Mouse (Mus musculus) right cerebral cortex, postnatal 10 days (tissue): Measurements from ENCODE around the gene Ppef2.

ENCODE experiments used
- DNase-seq, 2 experiments: peaks; one replicate each; pipeline ENCODE4 v3.0.0; 2021; ENCODE audit warnings: low spot score in 2 of 2

Gene Ppef2

GRCm38 (mm10) chr5:92256218-92256617 lies at the start of gene Ppef2:
Ppef2 (minus strand) TSS chr5:92256278.
- DNase-seq: no peak

DNA sequence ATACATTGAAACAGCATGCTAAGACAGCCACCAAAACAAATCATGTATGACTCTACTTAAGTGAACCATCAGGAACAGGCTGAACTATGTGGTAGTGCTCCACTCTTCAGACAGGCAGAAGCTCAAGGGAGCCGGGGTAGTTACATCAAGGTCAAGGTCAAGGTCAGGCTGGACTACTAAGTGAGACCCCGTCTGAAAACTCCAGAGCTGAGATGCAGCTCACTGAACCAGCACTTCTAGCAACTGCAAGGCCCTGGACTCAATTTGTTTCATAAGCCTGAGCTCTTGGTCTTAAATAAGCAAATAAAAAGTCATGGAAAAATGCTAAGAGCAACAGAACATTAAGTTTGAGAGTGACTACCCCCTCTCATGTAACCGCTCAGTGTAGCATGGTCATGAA lies 48.2 kb upstream of the Ppef2 start:
- no peak for DNase-seq

DNA sequence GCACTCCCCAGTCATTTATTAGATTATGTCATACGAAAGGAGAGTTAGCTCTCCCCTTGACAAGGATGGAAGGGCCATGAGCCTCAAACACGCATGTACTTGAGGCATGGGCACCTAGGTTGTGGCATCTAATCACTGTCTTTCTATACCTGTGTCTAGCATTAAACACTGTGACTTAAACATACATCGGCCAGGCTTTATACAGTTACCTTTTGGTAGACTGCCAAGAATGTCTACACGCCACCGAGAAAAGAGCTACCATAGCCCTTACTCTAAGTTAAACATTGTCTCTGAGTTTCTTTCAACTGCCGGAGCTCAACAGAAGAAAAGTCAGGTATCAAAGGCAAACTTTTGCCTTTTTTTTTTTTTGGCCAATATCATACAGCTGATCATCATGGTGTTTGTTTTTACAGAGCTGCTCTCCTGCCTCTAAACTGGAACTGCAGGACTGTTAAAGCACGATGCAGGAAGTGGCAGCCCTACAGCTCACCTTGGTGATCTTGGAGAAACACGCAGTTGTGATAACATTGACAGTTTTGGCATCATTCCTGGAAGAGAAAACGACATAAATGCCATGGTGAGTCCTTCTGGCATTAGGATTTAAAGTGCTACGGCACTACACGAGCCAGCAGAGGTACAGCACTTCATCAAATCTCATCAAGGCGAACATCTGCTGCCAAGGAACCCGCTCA lies 46.2 kb upstream of the Ppef2 start:
- no peak for DNase-seq

- DNase-seq: no peak
Measured at GRCm38 (mm10) chr5:92294525-92294924, 38.4 kb upstream of the Ppef2 start.

- DNase-seq: no peak
Measured at GRCm38 (mm10) chr5:92291652-92292414, 35.8 kb upstream of the Ppef2 start.

GRCm38 (mm10) chr5:92287840-92288239 lies 31.8 kb upstream of the Ppef2 start:
- DNase-seq: no peak

DNA sequence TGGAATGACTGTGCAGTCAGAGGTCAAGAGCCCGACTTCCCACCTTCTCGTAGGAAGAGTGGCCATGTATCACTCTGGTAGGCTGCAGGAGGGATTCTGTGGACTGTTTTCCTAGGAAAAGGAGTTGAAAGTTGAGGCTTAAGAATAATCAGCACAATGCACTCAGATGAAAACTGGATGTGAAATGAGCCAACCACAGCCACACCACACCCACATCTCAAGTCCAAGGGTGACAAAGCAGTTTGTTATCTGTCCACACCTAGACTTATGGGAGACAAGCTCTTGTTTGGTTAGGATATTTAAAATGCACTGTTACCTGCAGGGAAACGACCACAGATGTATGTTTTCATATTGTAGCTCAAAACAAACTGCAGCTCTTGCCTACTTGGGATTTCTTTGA lies 27.0 kb upstream of the Ppef2 start:
- DNase-seq: no peak

DNA sequence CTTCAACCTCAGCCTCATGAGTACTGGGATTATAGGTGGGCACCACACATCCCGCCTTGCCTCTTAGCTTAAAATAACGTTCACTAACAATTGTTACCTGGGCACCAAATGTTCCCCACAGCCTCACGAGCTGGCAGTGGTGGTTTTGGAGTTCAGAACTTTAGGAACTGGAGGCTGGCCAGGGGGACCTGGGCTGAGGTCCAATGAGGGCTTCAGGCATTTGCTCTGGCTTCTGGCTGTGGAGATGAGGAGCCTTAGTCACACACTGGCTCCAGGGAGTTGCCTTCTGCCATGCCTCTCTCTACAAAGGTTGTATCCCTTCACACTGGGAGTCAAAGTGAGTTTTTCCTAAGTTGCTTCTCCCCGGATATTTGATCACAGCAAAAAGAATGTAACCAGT lies 26.5 kb upstream of the Ppef2 start:
- no peak for DNase-seq

DNA sequence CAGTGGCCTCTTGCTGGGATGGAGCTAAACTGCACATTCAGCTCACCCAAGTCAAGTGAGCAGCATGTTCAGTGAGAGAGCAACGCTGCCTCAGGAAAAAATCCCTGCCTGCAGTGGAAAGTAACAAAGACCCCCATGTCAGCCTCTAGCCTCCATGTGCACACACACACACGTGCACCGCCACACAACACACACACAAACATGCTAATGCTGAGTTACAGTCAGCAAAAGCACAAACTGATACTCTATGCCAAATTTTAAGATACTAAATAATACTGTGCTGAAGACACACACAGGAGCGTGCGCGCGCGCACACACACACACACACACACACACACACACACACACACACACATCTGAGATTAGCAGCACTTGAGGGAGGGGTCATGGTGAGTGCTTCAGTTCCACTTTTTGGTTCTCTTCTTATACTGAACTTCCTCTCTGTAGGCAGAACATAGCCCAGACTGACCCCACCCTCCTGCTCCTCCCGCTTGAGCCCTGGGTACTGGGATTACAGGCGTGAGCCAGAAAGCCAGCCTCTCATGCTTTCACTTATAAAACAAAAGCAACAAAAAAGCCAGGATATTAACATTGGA lies 23.0 kb upstream of the Ppef2 start:
- DNase-seq: no peak

DNA sequence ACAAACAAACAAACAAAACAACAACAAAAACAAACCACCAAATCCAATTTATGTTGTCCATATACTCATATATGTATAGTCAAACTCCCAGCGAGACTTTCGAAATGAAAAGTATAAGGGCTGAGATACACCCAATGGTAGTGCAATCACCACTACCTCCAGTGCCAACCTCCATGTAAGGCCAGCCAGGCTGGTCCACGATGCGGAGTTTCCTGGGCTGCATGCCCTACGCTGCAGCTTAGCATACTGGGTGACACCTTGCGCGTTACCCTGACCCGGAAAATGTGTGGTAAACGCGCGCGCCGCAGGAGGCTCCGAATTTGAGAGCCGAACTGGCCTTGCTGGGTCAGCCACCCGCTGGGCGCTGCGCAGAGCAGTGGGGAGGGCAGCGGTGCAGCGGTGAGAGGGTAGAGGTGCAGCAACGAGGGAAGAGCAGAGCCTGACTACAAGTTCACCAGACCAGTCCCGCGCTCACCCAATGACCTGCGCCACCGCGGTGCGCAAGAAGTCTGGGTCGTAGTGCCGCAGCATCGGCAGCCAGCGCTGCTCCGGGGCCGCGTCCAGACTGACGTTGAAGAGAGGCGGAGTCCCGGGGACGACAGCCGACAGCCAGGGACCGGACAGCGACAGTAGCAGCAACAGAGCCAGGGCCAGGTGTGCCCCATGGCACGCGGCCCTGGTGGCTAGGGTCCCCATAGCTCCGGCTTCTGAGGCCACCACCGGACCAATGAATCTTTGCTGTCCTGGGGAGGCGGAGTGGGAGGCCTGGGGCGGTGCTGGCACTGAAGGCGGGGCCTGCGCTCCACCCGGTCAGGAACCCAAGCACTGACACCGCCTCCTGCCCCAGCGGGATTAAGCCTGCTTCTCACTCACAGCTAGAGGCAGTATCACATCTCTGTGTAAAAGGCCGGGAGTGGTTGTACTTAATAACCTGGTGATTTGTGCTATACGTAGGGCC lies 21.6 kb upstream of the Ppef2 start, which contains the start of gene Naaa:
Gene Naaa, minus strand, starts transcription at position 734 of the 958 bp plus-strand sequence.
- peak; percentile 81 to 84 for DNase-seq

- DNase-seq: no peak
Measured at GRCm38 (mm10) chr5:92270496-92270895, 14.4 kb upstream of the Ppef2 start.

GRCm38 (mm10) chr5:92263761-92264359 lies 7.8 kb upstream of the Ppef2 start:
- peak; percentile 91 to 94 for DNase-seq

DNA sequence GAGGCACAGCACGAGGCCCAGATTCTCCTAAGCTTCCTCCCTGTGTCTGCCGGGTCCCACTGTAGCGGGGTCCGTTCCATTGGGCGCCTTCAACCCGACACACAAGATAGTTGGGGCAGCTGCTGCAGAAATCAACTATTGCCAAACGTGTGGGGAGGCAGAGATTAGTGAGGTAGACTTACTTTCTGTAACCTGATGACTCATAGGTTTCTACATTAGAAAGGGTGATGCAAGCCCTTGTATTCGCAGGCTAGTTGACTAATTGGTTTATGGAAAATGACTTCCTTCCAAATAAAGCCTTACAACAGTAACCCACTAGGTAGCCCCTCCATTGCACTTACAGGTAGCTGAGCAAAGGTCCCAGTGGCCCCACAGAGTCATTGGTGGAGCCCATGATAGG lies 6.6 kb upstream of the Ppef2 start:
- no peak for DNase-seq

DNA sequence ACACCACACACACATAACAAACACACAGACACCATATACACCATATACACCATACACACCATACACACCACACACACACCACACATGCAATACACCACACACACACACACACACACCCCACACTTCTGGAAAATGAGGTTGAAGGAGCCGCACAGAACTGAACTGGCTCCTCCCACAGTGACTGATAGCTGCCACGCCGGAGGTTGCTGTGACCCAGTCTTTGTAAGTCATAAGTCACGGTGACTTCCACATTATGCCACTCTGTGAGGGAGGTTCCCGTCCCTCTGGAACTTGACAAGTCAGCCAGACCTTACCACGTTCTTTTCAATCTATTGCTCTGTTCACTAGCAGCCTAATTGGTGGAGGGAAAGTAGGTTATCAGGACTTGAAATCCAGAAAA lies 1.6 kb downstream of the Ppef2 start:
- no peak for DNase-seq

- peak; percentile 48 to 49 for DNase-seq
Measured at GRCm38 (mm10) chr5:92252797-92253343, 3.2 kb downstream of the Ppef2 start.

DNA sequence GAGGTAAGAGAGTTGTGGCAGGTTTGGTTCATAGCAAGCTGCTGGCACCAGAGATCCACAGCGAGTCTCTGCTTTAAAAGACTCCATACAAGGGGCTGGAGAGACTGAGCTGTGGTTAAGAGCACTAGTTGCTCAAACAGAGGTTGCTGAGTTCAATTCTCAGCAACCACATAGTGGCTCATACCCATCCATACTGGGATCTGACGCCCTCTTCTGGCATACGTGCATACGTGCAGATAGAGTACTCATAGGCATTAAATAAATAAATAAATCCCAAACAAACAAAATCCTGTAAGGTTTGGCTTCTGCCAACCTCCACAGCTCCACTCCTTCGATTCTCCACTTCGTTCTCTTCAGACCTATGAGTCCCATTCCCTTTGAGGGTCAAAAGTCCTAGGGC lies 4.0 kb downstream of the Ppef2 start:
- DNase-seq: no peak

GRCm38 (mm10) chr5:92248614-92249013 lies 7.5 kb downstream of the Ppef2 start:
- DNase-seq: no peak

GRCm38 (mm10) chr5:92245483-92245882 lies 10.6 kb downstream of the Ppef2 start:
- no peak for DNase-seq

- no peak for DNase-seq
Measured at GRCm38 (mm10) chr5:92244900-92245299, 11.2 kb downstream of the Ppef2 start.

DNA sequence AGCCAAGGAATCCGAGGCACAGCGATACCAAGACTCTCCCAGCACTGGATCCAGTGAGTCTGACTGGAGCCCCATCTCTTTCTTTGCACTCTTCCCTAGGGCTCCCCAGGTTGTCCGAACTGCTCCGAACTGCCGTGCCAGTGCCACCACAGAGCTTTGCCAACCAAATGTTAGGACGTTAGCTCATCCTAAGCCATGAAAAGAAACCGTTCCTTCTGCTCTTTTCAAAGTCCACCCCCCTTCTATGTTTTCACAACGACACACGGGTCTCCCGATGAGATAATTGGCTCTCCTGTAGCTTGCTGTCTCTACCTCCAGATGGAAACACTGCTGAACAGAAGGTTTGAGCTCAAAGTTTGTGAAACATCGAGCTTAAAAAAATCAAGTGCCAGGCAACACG lies 15.3 kb downstream of the Ppef2 start:
- DNase-seq: peak; percentile 25 to 44
